Mouse (Mus musculus) CD8-positive naive resting alpha-beta T cell, adult 2 months (primary cell): Measurements from ENCODE around the gene Grin3b.

Source experiments
- DNase-seq, 2 experiments: peaks; one replicate each; pipeline ENCODE4 v3.0.0; 2022; ENCODE audit warnings: low read depth in 2 of 2, low spot score in 2 of 2

The Grin3b gene

GRCm38 (mm10) chr10:79970415-79971182 lies at the start of gene Grin3b:
Gene Grin3b (plus strand): TSS chr10:79970715.
- DNase-seq: no peak

GRCm38 (mm10) chr10:79920958-79921535 lies 49.5 kb upstream of the Grin3b start, which contains the start of gene R3hdm4:
Gene R3hdm4 (minus strand): TSS chr10:79921208.
- no peak for DNase-seq

- DNase-seq: no peak
Observed at GRCm38 (mm10) chr10:79921572-79921971, 48.9 kb upstream of the Grin3b start.

GRCm38 (mm10) chr10:79924998-79925784 lies 45.3 kb upstream of the Grin3b start:
- peak; percentile 95 for DNase-seq

- peak in 1 of 2 experiments; percentile 31 for DNase-seq
Observed at GRCm38 (mm10) chr10:79925785-79926490, 44.6 kb upstream of the Grin3b start.

- peak; percentile 78 to 87 for DNase-seq
Observed at GRCm38 (mm10) chr10:79926491-79927323, 43.8 kb upstream of the Grin3b start, which contains the start of gene Arid3a. Gene Arid3a (plus strand): TSS chr10:79927043.

GRCm38 (mm10) chr10:79927324-79928029 lies 43.0 kb upstream of the Grin3b start:
- peak in 1 of 2 experiments; percentile 55 for DNase-seq

GRCm38 (mm10) chr10:79928030-79928694 lies 42.4 kb upstream of the Grin3b start:
- DNase-seq: no peak

- DNase-seq: no peak
Observed at GRCm38 (mm10) chr10:79928907-79929701, 41.4 kb upstream of the Grin3b start.

GRCm38 (mm10) chr10:79929967-79930825 lies 40.3 kb upstream of the Grin3b start:
- DNase-seq: no peak

- DNase-seq: no peak
Observed at GRCm38 (mm10) chr10:79930826-79931186, 39.7 kb upstream of the Grin3b start.

GRCm38 (mm10) chr10:79931797-79932196 lies 38.7 kb upstream of the Grin3b start:
- no peak for DNase-seq

- DNase-seq: no peak
Observed at GRCm38 (mm10) chr10:79932736-79933135, 37.8 kb upstream of the Grin3b start.

- DNase-seq: no peak
Observed at GRCm38 (mm10) chr10:79933145-79933679, 37.3 kb upstream of the Grin3b start.

- DNase-seq: no peak
Observed at GRCm38 (mm10) chr10:79933861-79934260, 36.7 kb upstream of the Grin3b start.

GRCm38 (mm10) chr10:79934272-79934721 lies 36.2 kb upstream of the Grin3b start:
- no peak for DNase-seq
